Mouse (Mus musculus) right cerebral cortex, adult 18-20 months (tissue): ENCODE measurements at regions not wholly inside any gene's neighbourhood (a gene's known extent, or its start where the extent isn't known, plus 50 kb on each side); places are given as distances from the start of the nearest gene placed in this dataset.

Experiments used
- DNase-seq: peaks from one replicate; pipeline ENCODE4 v3.0.0; 2022; ENCODE audit warnings: mixed read lengths

GRCm38 (mm10) chr19:56190222-56190621 lies 96.7 kb upstream of the Habp2 start:
- no peak for DNase-seq

- DNase-seq: no peak
Observed at GRCm38 (mm10) chr19:56198474-56199236, 88.3 kb upstream of the Habp2 start.

- no peak for DNase-seq
Observed at GRCm38 (mm10) chr19:56199401-56200150, 87.4 kb upstream of the Habp2 start.

GRCm38 (mm10) chr19:56201007-56201682 lies 85.8 kb upstream of the Habp2 start:
- DNase-seq: no peak

- DNase-seq: no peak
Observed at GRCm38 (mm10) chr19:56201738-56202480, 85.0 kb upstream of the Habp2 start.

- no peak for DNase-seq
Observed at GRCm38 (mm10) chr19:56202481-56203130, 84.3 kb upstream of the Habp2 start.

GRCm38 (mm10) chr19:56218536-56218935 lies 68.4 kb upstream of the Habp2 start:
- no peak for DNase-seq

GRCm38 (mm10) chr19:56220724-56221407 lies 66.1 kb upstream of the Habp2 start:
- no peak for DNase-seq

- no peak for DNase-seq
Observed at GRCm38 (mm10) chr19:56222496-56222895, 64.4 kb upstream of the Habp2 start.

- no peak for DNase-seq
Observed at GRCm38 (mm10) chr19:56225039-56225438, 61.9 kb upstream of the Habp2 start.

GRCm38 (mm10) chr19:56225518-56225917 lies 61.4 kb upstream of the Habp2 start:
- DNase-seq: no peak

GRCm38 (mm10) chr19:56228586-56228985 lies 58.4 kb upstream of the Habp2 start:
- no peak for DNase-seq

GRCm38 (mm10) chr19:56231430-56231829 lies 55.5 kb upstream of the Habp2 start:
- DNase-seq: no peak

GRCm38 (mm10) chr19:56231849-56232248 lies 55.1 kb upstream of the Habp2 start:
- DNase-seq: no peak

- DNase-seq: no peak
Observed at GRCm38 (mm10) chr19:56232269-56232668, 54.7 kb upstream of the Habp2 start.

GRCm38 (mm10) chr19:56232950-56233349 lies 54.0 kb upstream of the Habp2 start:
- DNase-seq: no peak

GRCm38 (mm10) chr19:56235040-56235439 lies 51.9 kb upstream of the Habp2 start:
- DNase-seq: no peak
